Mouse (Mus musculus): Measurements from ENCODE around the gene Gm6525. TPM values are rescaled to one million over a fixed set of nuclear protein-coding genes. Genes with fewer than 3 reads are reported as not detected.

The Gm6525 gene
- total and polyA plus RNA-seq, 3 experiments = 0.17 to 0.71 (median 0.31) TPM

GRCm38 (mm10) chr3:84215743-84216360 lies 41.9 kb downstream of the Gm6525 start:
- H3K36me3 ChIP-seq (replicated peaks in 1 of 2; ENCODE audit: control insufficient read depth in 1 of 2, insufficient read depth in 1 of 2, low read length in 1 of 2) = peaks cover 0 to 2% of the 10 kb centered on the region in 2 experiments
- dilution Hi-C loops (cut with MboI; ENCODE audit: extremely low pct_ligation_motif_present, extremely low pct_unique_long_range_greater_than_20kb, low sequenced_read_pairs) = no loop called here
- peaks cover 6 to 23% of the 10 kb centered on the region in 2 experiments for H3K4me1 ChIP-seq (ENCODE audit: control insufficient read depth in 1 of 2, insufficient read depth in 2 of 2)
- no peaks in the 10 kb centered on the region for H3K79me2 ChIP-seq (replicated peaks; ENCODE audit: control insufficient read depth, extremely low read depth, insufficient read depth, poor library complexity, severe bottlenecking)
- no peak for TF ChIP-seq EP300 (IDR thresholded peaks at IDR 0.05; ENCODE audit: low read length)
- no peak for TF ChIP-seq SIN3A (IDR thresholded peaks at IDR 0.05; ENCODE audit: low read length)
- TF ChIP-seq TCF12 (IDR thresholded peaks at IDR 0.05; ENCODE audit: low read depth, low read length) = no peak
- no peak for TF ChIP-seq POLR2AphosphoS2 (IDR thresholded peaks at IDR 0.05; ENCODE audit: low read depth, low read length)
- TF ChIP-seq NELFE (IDR thresholded peaks at IDR 0.05; ENCODE audit: low read depth, low read length) = no peak
- TF ChIP-seq RAD21 (IDR thresholded peaks at IDR 0.05; ENCODE audit: low read depth, low read length) = no peak
- no peak for TF ChIP-seq USF2 (conservative IDR thresholded peaks at IDR 0.05; ENCODE audit: low read depth, low read length)
- no peak for TF ChIP-seq BHLHE40 (IDR thresholded peaks at IDR 0.05; ENCODE audit: low read depth, low read length)
- TF ChIP-seq RCOR1 (conservative IDR thresholded peaks at IDR 0.05; ENCODE audit: low read depth, low read length) = no peak
- TF ChIP-seq MYC (IDR thresholded peaks at IDR 0.05; ENCODE audit: low read depth, low read length) = no peak
- TF ChIP-seq TBP (conservative IDR thresholded peaks at IDR 0.05; ENCODE audit: low read depth, low read length) = no peak
- TF ChIP-seq E2F4 (IDR thresholded peaks at IDR 0.05; ENCODE audit: insufficient replicate concordance, low read depth, low read length) = no peak
- TF ChIP-seq ETS1 (conservative IDR thresholded peaks at IDR 0.05; ENCODE audit: low read depth, low read length) = no peak
- TF ChIP-seq MEF2A (IDR thresholded peaks at IDR 0.05; ENCODE audit: borderline replicate concordance, low read depth, low read length) = no peak
- TF ChIP-seq ZC3H11A (IDR thresholded peaks at IDR 0.05; ENCODE audit: low read depth, low read length) = no peak
- TF ChIP-seq UBTF (IDR thresholded peaks at IDR 0.05; ENCODE audit: low read depth, low read length) = no peak
- no peak for TF ChIP-seq ZNF384 (IDR thresholded peaks at IDR 0.05; ENCODE audit: low read depth, low read length)
- no peak for TF ChIP-seq MAZ (IDR thresholded peaks at IDR 0.05; ENCODE audit: low read depth, low read length)
- TF ChIP-seq NRF1 (IDR thresholded peaks at IDR 0.05; ENCODE audit: low read depth, low read length) = no peak
- no peak overlapping the region for H3K4me3 ChIP-seq (replicated peaks in 1 of 3; ENCODE audit: low read depth in 2 of 3, low read length in 2 of 3, poor library complexity in 1 of 3)
- H3K9ac ChIP-seq (ENCODE audit: insufficient read depth, low read depth) = no peak overlapping the region
- DNase-seq (ENCODE audit: extremely low read depth) = no peak
- no peak overlapping the region for H3K27ac ChIP-seq (ENCODE audit: insufficient read depth, low read depth)
- no peak overlapping the region for H3K4me2 ChIP-seq (ENCODE audit: insufficient read depth, low read depth, poor library complexity, severe bottlenecking)
- no peaks in the 10 kb centered on the region for H3K9me3 ChIP-seq (replicated peaks; ENCODE audit: low read length)
- no peaks in the 10 kb centered on the region for H3K27me3 ChIP-seq (replicated peaks)
- in situ Hi-C loops (cut with MboI; ENCODE audit: low pct_ligation_motif_present, low pct_unique_long_range_greater_than_20kb, low sequenced_read_pairs) = loop anchor here (5.0 kb wide), 1 partner anchor 34 kb away; no protein-coding TSS in a partner anchor
